Mouse (Mus musculus) lung, postnatal 0 days (tissue): Measurements from ENCODE around the gene Tas2r140. TPM values are rescaled to one million over a fixed set of nuclear protein-coding genes. Genes with fewer than 3 reads are reported as not detected.
A peak's percentile ranks its signal among the peaks of the same experiment; 100 is the strongest.

ENCODE experiments used
- ATAC-seq: fragments of 200-750 bp; cut with Nextera tagmentation; 2 replicates; pipeline ENCODE4 v1.8.0; 2017; ENCODE audit warnings: moderate library complexity
- DNase-seq: peaks from one replicate; pipeline ENCODE4 v3.0.0-alpha.2; 2016; ENCODE audit warnings: low spot score
- H3K27ac ChIP-seq: fragments of 300-500 bp; sonication (generic); 2 replicates; pipeline ENCODE4 v1.5.1; 2014; ENCODE audit warnings: antibody characterized with exemption, mild to moderate bottlenecking, low read length, mixed read lengths
- H3K27me3 ChIP-seq: fragments of 300-500 bp; sonication (generic); replicated peaks from 2 replicates; pipeline ENCODE4 v1.6.1; 2014; ENCODE audit warnings: low read length, mixed read lengths; ENCODE audit not compliant: insufficient read depth
- H3K36me3 ChIP-seq: fragments of 300-500 bp; sonication (generic); 2 replicates; pipeline ENCODE4 v1.6.1; 2014; ENCODE audit warnings: low read length, mixed read lengths; ENCODE audit not compliant: insufficient read depth
- H3K4me1 ChIP-seq: fragments of 300-500 bp; sonication (generic); 2 replicates; pipeline ENCODE4 v1.6.1; 2014; ENCODE audit warnings: antibody characterized with exemption, low read depth, low read length, mixed read lengths; ENCODE audit not compliant: insufficient read depth
- H3K4me2 ChIP-seq: fragments of 300-500 bp; sonication (generic); replicated peaks from 2 replicates; pipeline ENCODE4 v1.6.1; 2014; ENCODE audit warnings: low read depth, mild to moderate bottlenecking, low read length, moderate library complexity, mixed read lengths
- H3K4me3 ChIP-seq: fragments of 300-500 bp; sonication (generic); 2 replicates; pipeline ENCODE4 v1.5.1; 2014; ENCODE audit warnings: low read depth, low read length
- H3K9ac ChIP-seq: fragments of 300-500 bp; sonication (generic); replicated peaks from 2 replicates; pipeline ENCODE4 v1.6.1; 2014; ENCODE audit warnings: low read depth, mild to moderate bottlenecking
- H3K9me3 ChIP-seq: fragments of 300-500 bp; sonication (generic); 2 replicates; pipeline ENCODE4 v1.6.1; 2016; ENCODE audit warnings: low read length, mixed read lengths
- CTCF ChIP-seq: IDR thresholded peaks from 2 replicates; pipeline ENCODE4 v1.5.1; 2016; ENCODE audit warnings: antibody characterized with exemption, mild to moderate bottlenecking
- EP300 ChIP-seq: IDR thresholded peaks from 2 replicates; pipeline ENCODE4 v1.6.1; 2016; ENCODE audit warnings: antibody characterized with exemption, mild to moderate bottlenecking, control low read depth
- WGBS: fragments of 180-500 bp; shearing (Covaris S2); extraction: QIAGEN DNeasy Blood & Tissue Kit; methylation state at CpG from one replicate; pipeline ENCODE4 v1.1.7; 2014; 5-methylcytosine and 5-hydroxymethylcytosine counted together
- polyA plus RNA-seq: library from polyadenylated mRNA; unstranded; fragments of >200 nt; fragmentation: Nextera tagmentation; extraction: Ambion mirVana; gene quantifications from 2 replicates; pipeline ENCODE4 v1.2.1, GENCODE M21; 2015

Gene Tas2r140
- polyA plus RNA-seq, result not detected in 2 replicates

- Histone ChIP-seq H3K27me3 (no peaks in the 10 kb centered on the region), H3K36me3 (no peaks in the 10 kb centered on the region), H3K4me3 (no peak within 1 kb of the TSS), H3K9ac (no peak within 1 kb of the TSS), H3K9me3 (no peaks in the 10 kb centered on the region), H3K27ac (no peak within 1 kb of the TSS), H3K4me1 (no peaks in the 10 kb centered on the region), H3K4me2 (no peak within 1 kb of the TSS)
- DNase-seq, result no peak
- no peak for TF ChIP-seq EP300
- no peak for TF ChIP-seq CTCF
- no peak for ATAC-seq
These were observed at the start of gene Tas2r140 for GRCm38 (mm10) chr6:133055716-133056115. Gene Tas2r140, minus strand, starts transcription at chr6:133055816.

- Histone ChIP-seq H3K9ac (peak within 1 kb of the TSS; percentile 86), H3K4me1 (peaks cover 5% of the 10 kb centered on the region; the same call in 1 of the 2 replicates), H3K4me2 (peak within 1 kb of the TSS; percentile 58), H3K27ac (peak within 1 kb of the TSS; percentile 95), H3K27me3 (no peaks in the 10 kb centered on the region), H3K36me3 (no peaks in the 10 kb centered on the region), H3K4me3 (peak within 1 kb of the TSS; percentile 59), H3K9me3 (no peaks in the 10 kb centered on the region)
- ATAC-seq, result no peak
- TF ChIP-seq EP300 (no peak), CTCF (no peak)
- no peak for DNase-seq
These were observed 48.9 kb upstream of the Tas2r140 start, which contains the start of gene Smim10l1 for GRCm38 (mm10) chr6:133104609-133104921. Gene Smim10l1, plus strand, starts transcription at chr6:133104909.

GRCm38 (mm10) chr6:133102430-133102829 is 46.8 kb upstream of the Tas2r140 start:
- Histone ChIP-seq H3K27ac (no peak overlapping the region), H3K9ac (no peak overlapping the region), H3K27me3 (no peaks in the 10 kb centered on the region), H3K36me3 (no peaks in the 10 kb centered on the region), H3K9me3 (no peaks in the 10 kb centered on the region), H3K4me2 (no peak overlapping the region), H3K4me1 (peaks cover 5% of the 10 kb centered on the region; the same call in 1 of the 2 replicates), H3K4me3 (no peak overlapping the region)
- 32% methylated on average over 1 of the region's 1 CpGs for WGBS
- ATAC-seq (no peak), DNase-seq (no peak)
- TF ChIP-seq CTCF (no peak), EP300 (no peak)

GRCm38 (mm10) chr6:133092226-133092625 is 36.6 kb upstream of the Tas2r140 start:
- Histone ChIP-seq H3K9ac (no peak overlapping the region), H3K27ac (no peak overlapping the region), H3K27me3 (no peaks in the 10 kb centered on the region), H3K4me2 (no peak overlapping the region), H3K9me3 (no peaks in the 10 kb centered on the region), H3K4me1 (no peaks in the 10 kb centered on the region), H3K4me3 (no peak overlapping the region), H3K36me3 (no peaks in the 10 kb centered on the region)
- 81% methylated on average over 8 of the region's 8 CpGs for WGBS
- TF ChIP-seq EP300 (no peak), CTCF (no peak)
- DNase-seq (no peak), ATAC-seq (no peak)

GRCm38 (mm10) chr6:133037001-133037400 is 18.6 kb downstream of the Tas2r140 start, which contains the start of gene Tas2r103:
Gene Tas2r103, minus strand, starts transcription at chr6:133037101.
- no peaks in the 10 kb centered on the region for H3K27me3 ChIP-seq
- TF ChIP-seq EP300 (no peak), CTCF (no peak)
- no peak within 1 kb of the TSS for H3K4me3 ChIP-seq
- ATAC-seq, result no peak
- no peak for DNase-seq
- H3K4me1 ChIP-seq, result no peaks in the 10 kb centered on the region
- no peaks in the 10 kb centered on the region for H3K36me3 ChIP-seq
- H3K27ac ChIP-seq, result no peak within 1 kb of the TSS
- H3K9me3 ChIP-seq, result no peaks in the 10 kb centered on the region
- no peak within 1 kb of the TSS for H3K9ac ChIP-seq
- 65% methylated on average over 2 of the region's 2 CpGs for WGBS
- no peak within 1 kb of the TSS for H3K4me2 ChIP-seq

Other genes starting within 250 kb of the Tas2r140 start
- gene Tas2r123, start 208.7 kb downstream of the Tas2r140 start, polyA plus RNA-seq, result not detected in 2 replicates
- gene Tas2r116, start 200.4 kb downstream of the Tas2r140 start, polyA plus RNA-seq, result not detected in 2 replicates
- gene Tas2r110, start 187.8 kb downstream of the Tas2r140 start, polyA plus RNA-seq, result not detected in 2 replicates
- not detected in 2 replicates for gene Tas2r113, start 162.8 kb downstream of the Tas2r140 start, polyA plus RNA-seq
- gene Tas2r125, start 146.2 kb downstream of the Tas2r140 start, polyA plus RNA-seq, result not detected in 2 replicates
- gene Tas2r129, start 104.7 kb downstream of the Tas2r140 start, polyA plus RNA-seq, result not detected in 2 replicates
- gene Tas2r131, start 97.9 kb downstream of the Tas2r140 start, polyA plus RNA-seq, result not detected in 2 replicates
- gene Tas2r109, start 74.9 kb downstream of the Tas2r140 start, polyA plus RNA-seq, result not detected in 2 replicates
- gene Tas2r103, start 18.7 kb downstream of the Tas2r140 start, polyA plus RNA-seq, result not detected in 2 replicates
- 86.1 and 91.8 TPM in 2 replicates for gene Smim10l1, start 49.1 kb upstream of the Tas2r140 start, polyA plus RNA-seq
- not detected in 2 replicates for gene 5530400C23Rik, start 236.4 kb upstream of the Tas2r140 start, polyA plus RNA-seq